Mouse (Mus musculus): ENCODE measurements around the gene Igfbp1.

The Igfbp1 gene

GRCm38 (mm10) chr11:7194432-7195311 lies 2.9 kb upstream of the Igfbp1 start:
- in situ Hi-C loops (cut with MseI, MboI), result no loop called here

DNA sequence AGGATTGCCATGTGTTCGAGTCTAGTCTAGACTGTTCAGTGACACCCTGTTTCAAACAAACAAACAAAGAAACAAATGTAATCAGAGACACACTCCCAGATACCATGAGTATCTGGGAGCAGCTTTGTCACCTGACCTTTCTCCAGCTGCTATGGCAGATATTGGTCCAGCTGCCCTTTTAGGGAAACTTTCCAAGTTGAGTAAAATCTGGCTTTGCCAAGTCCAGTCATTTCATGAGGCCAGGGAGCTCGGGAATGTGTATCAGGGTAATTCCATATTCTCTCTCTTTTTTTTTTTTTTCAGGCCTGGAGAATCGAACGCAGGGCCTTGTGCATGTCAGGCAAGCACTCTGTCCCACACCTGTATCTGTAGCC lies 2.3 kb upstream of the Igfbp1 start:
- in situ Hi-C loops (cut with MseI, MboI), result no loop called here

- in situ Hi-C loops (cut with MseI, MboI), result no loop called here
These were observed 424 bp downstream of the Igfbp1 start for GRCm38 (mm10) chr11:7198006-7198405.

GRCm38 (mm10) chr11:7198481-7199256 lies 1.1 kb downstream of the Igfbp1 start:
- in situ Hi-C loops (cut with MseI, MboI), result no loop called here

DNA sequence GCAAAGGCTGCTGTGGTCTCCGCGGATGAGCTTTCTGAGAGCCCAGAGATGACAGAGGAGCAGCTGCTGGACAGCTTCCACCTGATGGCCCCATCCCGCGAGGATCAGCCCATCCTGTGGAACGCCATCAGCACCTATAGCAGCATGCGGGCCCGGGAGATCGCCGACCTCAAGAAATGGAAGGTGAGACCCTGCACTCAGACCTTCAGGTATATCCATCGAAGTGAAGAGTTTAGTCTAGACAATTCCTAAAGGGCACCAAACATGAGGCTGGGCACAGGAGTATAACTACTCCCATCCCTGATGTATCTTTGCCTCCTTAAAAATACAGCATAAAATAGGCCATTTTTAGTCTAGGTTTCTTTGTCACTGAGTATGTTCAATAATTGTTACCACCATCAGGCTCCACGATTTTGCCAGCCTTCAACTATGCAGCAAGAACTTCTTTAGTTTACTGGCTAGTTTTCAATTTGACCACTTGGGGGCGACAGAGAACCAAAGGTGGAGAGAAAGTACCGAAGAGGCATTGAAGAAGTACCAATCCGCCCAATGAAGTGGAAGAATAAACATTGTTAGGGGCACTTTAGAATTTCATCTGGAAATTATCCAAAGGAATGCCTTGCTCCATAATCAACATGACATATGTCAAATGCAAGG lies 2.3 kb downstream of the Igfbp1 start:
- in situ Hi-C loops (cut with MseI, MboI), result loop anchor here (10.0 to 25.0 kb wide), 3 partner anchors 937 to 1205 kb away; no protein-coding TSS in a partner anchor

DNA sequence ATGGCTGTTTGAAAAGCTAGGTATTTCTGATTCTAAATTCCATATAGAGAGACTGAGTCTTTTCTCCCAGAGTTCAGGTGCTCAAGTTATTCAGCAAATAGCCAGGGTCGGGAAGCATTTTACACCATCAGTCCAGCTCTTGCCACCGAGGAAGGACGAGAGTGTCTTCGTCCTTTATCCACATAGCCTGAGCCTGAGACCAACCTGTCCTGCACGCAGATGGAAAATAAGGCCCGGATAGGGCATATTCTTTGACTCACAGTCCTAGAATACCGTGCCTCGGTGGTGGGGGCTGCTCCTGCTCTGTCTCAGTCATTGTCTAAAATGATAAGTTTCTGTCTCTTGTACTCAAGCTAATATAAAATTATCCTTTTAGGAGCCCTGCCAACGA lies 2.8 kb downstream of the Igfbp1 start:
- in situ Hi-C loops (cut with MseI, MboI), result loop anchor here (10.0 to 25.0 kb wide), 3 partner anchors 937 to 1204 kb away; no protein-coding TSS in a partner anchor

GRCm38 (mm10) chr11:7202206-7202605 lies 4.6 kb downstream of the Igfbp1 start:
- in situ Hi-C loops (cut with MseI, MboI), result loop anchor here (10.0 to 25.0 kb wide), 3 partner anchors 935 to 1203 kb away; no protein-coding TSS in a partner anchor

GRCm38 (mm10) chr11:7203846-7204245 lies 6.3 kb downstream of the Igfbp1 start:
- in situ Hi-C loops (cut with MseI, MboI), result loop anchor here (10.0 to 25.0 kb wide), 3 partner anchors 933 to 1201 kb away; no protein-coding TSS in a partner anchor

DNA sequence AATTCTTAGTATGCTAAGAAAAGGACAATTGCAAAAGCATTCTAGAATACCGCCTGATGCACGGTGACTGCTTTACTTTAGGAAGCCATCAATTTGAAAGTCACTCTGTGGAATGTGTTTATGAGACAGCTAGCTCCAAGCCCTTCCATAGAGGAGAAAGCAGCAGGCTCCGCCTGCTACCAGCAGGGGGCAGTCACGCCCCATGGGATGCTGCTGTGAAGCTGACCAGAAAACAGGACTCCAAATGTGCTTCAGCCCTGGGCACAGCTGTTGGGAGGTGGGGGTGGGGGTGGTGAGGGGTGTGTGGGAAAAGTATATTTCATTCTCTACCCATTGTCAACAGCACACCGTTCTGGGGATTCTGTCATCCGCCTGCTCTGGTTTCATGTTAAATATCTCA lies 12.8 kb downstream of the Igfbp1 start:
- in situ Hi-C loops (cut with MseI, MboI), result loop anchor here (10.0 to 25.0 kb wide), 4 partner anchors 354 to 1194 kb away; no protein-coding TSS in a partner anchor

- in situ Hi-C loops (cut with MseI, MboI), result loop anchor here (10.0 to 25.0 kb wide), 4 partner anchors 354 to 1194 kb away; no protein-coding TSS in a partner anchor
These were observed 13.6 kb downstream of the Igfbp1 start for GRCm38 (mm10) chr11:7211211-7211610.

GRCm38 (mm10) chr11:7212126-7212798 lies 14.7 kb downstream of the Igfbp1 start:
- in situ Hi-C loops (cut with MseI, MboI), result loop anchor here (10.0 to 25.0 kb wide), 4 partner anchors 353 to 1193 kb away; no protein-coding TSS in a partner anchor

- in situ Hi-C loops (cut with MseI, MboI), result loop anchor here (10.0 to 25.0 kb wide), 4 partner anchors 352 to 1192 kb away; no protein-coding TSS in a partner anchor
These were observed 15.5 kb downstream of the Igfbp1 start for GRCm38 (mm10) chr11:7213161-7213500.

GRCm38 (mm10) chr11:7213501-7214341 lies 16.1 kb downstream of the Igfbp1 start, which contains the start of gene Igfbp3:
Gene Igfbp3, minus strand, starts transcription at chr11:7213923.
- in situ Hi-C loops (cut with MseI, MboI), result loop anchor here (10.0 to 25.0 kb wide), 4 partner anchors 351 to 1191 kb away; no protein-coding TSS in a partner anchor

DNA sequence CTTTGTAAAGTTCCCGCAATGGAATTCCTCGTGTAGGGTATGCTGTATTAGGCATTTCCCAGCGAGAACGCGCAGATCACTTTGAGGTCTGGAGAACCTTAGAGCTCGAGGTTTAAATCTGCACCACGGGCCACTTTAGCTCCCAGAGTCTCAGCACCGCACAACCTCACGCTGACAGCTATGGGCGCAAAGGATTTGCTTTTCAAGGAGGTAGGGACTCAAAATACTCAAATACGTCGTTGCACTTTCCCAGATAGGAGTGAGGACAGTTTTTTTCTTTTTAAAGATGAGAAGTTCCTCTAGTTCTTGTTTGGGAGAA lies 16.7 kb downstream of the Igfbp1 start:
- in situ Hi-C loops (cut with MseI, MboI), result loop anchor here (10.0 to 25.0 kb wide), 4 partner anchors 350 to 1190 kb away; no protein-coding TSS in a partner anchor

DNA sequence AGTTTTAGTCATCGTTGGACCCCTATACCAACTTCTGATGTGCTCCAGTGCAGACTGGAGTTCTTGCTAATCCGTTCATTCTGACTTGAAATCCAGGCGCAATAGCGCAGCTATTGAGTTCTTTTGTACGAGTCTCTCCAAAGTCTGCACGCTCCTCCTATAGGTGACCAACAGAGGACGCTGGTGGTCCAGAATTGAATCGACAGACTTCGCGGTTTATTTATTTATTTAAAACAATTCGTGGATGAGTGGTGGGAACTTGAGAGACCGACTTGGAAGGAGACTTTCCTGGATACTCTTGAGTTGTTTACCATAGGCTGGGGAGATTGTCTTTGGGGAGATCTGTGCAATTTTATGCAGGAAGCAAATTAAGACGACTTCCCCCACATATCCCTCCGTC lies 17.2 kb downstream of the Igfbp1 start:
- in situ Hi-C loops (cut with MseI, MboI), result loop anchor here (5.0 to 25.0 kb wide), 5 partner anchors 123 to 1190 kb away; no protein-coding TSS in a partner anchor

DNA sequence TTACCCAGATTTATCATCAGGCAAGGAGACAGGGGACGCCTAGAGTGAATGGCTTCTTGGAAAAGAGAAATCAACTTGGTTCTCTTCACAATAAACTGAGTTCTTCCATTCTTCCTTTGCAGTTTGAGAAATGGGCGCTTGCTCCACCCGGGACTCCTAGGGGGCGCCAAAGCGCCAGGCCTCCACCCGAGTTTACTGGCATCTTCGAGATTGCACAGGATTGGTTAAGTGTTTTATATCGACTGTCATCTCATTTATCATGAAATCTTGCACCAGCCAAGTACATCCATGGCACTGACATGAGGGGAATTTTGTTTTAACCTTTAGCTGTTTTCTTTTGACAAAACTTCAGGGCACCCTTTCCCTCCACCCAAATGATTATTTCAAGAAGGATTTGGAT lies 18.1 kb downstream of the Igfbp1 start:
- in situ Hi-C loops (cut with MseI, MboI), result loop anchor here (5.0 to 25.0 kb wide), 5 partner anchors 122 to 1189 kb away; no protein-coding TSS in a partner anchor

DNA sequence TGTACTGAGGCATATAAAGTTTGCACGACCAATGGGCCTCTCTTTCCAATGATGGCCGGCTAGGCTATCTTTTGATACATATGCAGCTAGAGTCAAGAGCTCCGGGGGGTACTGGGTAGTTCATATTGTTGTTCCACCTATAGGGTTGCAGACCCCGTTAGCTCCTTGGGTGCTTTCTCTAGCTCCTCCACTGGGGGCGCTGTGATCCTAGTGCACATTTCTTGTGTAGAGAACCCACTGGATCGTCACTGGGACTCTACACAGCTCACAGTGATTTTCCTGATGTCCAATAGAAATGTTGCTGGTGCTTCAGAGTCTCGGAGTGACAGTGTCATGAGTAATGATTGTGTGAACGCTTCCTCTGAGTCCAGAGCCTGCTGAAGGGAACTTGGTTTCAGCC lies 24.2 kb downstream of the Igfbp1 start:
- in situ Hi-C loops (cut with MseI, MboI), result loop anchor here (25.0 kb wide), 2 partner anchors 915 to 1015 kb away; no protein-coding TSS in a partner anchor

- in situ Hi-C loops (cut with MseI, MboI), result no loop called here
These were observed 28.6 kb downstream of the Igfbp1 start for GRCm38 (mm10) chr11:7226200-7226599.

GRCm38 (mm10) chr11:7226810-7227550 lies 29.4 kb downstream of the Igfbp1 start:
- in situ Hi-C loops (cut with MseI, MboI), result no loop called here
